Mouse (Mus musculus): ENCODE measurements at regions not wholly inside any gene's neighbourhood (a gene's known extent, or its start where the extent isn't known, plus 50 kb on each side); places are given as distances from the start of the nearest gene placed in this dataset.

DNA sequence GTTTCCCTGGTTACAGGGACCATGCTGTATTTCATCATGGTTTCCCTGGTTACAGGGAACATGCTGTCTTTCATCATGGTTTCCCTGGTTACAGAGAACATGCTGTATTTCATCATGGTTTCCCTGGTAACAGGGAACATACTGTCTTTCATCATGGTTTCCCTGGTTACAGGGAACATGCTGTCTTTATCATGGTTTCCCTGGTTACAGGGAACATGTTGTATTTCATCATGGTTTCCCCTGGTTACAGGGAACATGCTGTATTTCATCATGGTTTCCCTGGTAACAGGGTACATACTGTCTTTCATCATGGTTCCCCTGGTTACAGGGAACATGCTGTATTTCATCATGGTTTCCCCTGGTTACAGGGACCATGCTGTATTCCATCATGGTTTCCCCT, 1579.5 kb downstream of the 4930444P10Rik start:
- Histone ChIP-seq H3K36me3 (no peaks in the 10 kb centered on the region), H3K9me3 (replicated peaks) (no peaks in the 10 kb centered on the region), H3K4me1 (no peaks in the 10 kb centered on the region), H3K27me3 (peaks cover 12% of the 10 kb centered on the region), H3K4me3 (replicated peaks) (no peak overlapping the region), H3K27ac (no peak overlapping the region), H3K9ac (no peak overlapping the region), H3K4me2 (no peak overlapping the region)
- no peak for ATAC-seq (replicated peaks; ENCODE audit: low FRiP score)

DNA sequence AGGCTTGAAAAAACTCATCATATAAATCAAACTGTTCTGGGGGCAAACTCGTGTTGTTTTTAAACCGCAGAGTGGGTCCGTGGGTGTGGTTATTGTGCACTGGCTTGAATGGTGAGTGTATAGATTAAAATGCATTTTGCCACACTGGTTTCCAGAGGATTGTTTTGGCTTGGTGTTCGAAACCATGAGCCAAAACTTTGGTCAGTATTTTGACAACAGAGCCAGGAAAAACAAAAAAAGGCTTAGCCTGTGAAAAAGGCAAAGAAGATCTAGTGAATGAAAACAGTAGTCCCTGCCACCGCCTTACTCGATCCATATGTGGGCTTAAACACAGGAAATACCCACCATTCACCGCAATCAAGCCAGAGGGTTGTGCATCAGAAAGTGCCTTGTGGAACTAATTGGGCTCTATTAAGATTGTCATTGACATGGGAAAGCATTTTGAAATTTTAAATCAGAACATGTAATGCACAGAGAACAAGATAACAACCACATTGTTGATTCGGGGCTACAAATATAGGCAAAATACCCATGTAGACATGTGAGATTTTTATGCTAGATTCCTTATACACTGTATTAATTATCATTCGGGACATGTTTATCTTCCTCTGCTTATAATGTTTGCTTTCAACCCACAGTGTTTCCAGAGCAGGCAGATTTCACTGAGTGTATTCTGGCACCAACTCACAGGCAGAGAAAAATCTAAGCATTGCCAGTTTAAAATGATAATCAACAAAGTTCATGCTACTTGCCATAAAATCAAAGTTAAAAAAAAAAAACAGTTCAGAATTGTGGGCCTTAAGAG, 1580.4 kb downstream of the 4930444P10Rik start:
- Histone ChIP-seq H3K27ac (no peak overlapping the region), H3K4me3 (replicated peaks) (no peak overlapping the region), H3K9me3 (replicated peaks) (no peaks in the 10 kb centered on the region), H3K4me2 (no peak overlapping the region), H3K4me1 (no peaks in the 10 kb centered on the region; the same call in 1 of the 2 replicates), H3K9ac (no peak overlapping the region), H3K36me3 (no peaks in the 10 kb centered on the region), H3K27me3 (peaks cover 21% of the 10 kb centered on the region)
- 47% methylated on average over 9 of the region's 9 CpGs for WGBS
- ATAC-seq (replicated peaks; ENCODE audit: low FRiP score): no peak

DNA sequence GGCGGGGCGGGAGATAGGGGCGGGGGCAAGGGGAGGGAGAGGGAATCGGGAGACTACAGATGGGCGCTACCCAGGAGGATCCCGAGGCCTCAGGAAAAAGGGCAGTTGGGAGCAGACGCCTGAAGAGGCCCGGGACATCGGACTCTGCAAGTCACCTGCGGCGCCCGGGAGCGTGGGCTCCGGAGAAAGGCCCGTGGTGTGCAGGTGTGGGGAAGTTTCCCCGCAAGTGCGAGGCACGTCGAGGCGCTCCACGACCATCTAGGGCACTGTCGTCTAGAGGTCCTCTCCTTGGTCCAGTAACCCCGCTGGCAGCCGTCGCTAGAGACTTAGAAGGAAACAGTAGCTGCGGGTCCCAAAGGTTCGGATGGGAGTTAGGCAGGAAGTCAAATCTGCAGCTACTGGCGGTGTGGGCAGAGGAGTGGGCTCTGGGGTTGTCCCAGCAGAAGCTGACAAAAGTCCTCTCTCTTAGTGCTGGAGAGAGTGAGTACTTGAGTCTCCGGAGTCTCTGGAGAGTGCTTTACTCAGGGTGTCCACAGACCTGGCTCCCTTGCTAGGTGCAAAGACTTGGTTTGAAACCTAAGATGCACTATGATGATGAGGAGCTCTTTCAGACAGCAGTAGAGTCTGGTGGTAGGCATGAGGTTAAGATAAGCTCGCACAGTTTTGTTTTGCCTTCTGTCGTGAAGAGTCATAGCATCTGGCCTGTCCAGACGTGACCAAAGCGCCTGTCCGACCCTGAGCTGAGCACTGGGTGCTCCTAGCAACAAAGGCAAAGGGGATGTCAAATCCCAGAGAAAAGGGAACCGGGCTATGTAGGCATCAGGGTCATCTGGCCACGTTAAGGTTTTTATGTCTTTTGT, 1586.1 kb downstream of the 4930444P10Rik start:
- H3K4me2 ChIP-seq: peak overlapping the region; percentile 80
- H3K9me3 ChIP-seq (replicated peaks): no peaks in the 10 kb centered on the region
- WGBS: 3% methylated on average over 33 of the region's 36 CpGs
- peaks cover 61% of the 10 kb centered on the region for H3K27me3 ChIP-seq
- peak overlapping the region; percentile 45 for H3K4me3 ChIP-seq (replicated peaks)
- no peaks in the 10 kb centered on the region for H3K36me3 ChIP-seq
- peak; percentile 57 for ATAC-seq (replicated peaks; ENCODE audit: low FRiP score)
- peak overlapping the region; percentile 36; the same call in 1 of the 2 replicates for H3K9ac ChIP-seq
- peak overlapping the region; percentile 56; the same call in 1 of the 2 replicates for H3K27ac ChIP-seq
- H3K4me1 ChIP-seq: peaks cover 26% of the 10 kb centered on the region

DNA sequence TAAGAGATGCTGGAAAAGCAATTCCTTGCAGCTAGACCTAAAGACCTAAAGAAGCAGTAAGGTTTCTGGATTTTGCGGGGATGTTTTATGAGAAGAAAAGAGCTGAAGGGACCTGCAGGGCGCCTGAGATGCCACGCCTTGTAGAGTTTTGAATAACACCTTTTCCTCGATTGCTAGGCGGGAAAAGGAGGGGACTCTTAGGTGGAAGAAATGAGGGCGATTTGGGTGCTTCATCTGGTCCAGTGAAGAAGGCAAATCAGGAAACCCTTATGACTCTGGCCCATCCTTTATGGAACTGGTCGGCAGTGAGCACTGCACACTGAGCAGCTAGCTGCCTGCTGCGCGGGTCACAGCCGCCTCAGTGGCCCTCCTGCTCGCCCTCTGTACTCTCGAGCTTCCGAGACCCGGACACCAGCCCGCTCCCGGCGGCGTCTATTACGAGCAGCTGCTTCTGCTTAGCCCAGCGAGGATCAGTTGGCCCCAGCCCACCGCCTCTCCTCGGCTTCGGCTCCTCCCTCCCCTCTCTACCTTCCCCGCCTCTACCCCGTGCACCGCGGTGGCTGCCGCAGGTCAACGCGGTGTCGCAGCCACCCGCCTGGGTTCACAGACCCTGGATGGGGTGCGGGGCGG, 1586.8 kb downstream of the 4930444P10Rik start:
- ATAC-seq (replicated peaks; ENCODE audit: low FRiP score): peak; percentile 91
- WGBS: 1% methylated on average over 29 of the region's 34 CpGs
- Histone ChIP-seq H3K9me3 (replicated peaks) (no peaks in the 10 kb centered on the region), H3K9ac (peak overlapping the region; percentile 36; the same call in 1 of the 2 replicates), H3K4me3 (replicated peaks) (peak overlapping the region; percentile 45), H3K36me3 (no peaks in the 10 kb centered on the region), H3K27ac (peak overlapping the region; percentile 56; the same call in 1 of the 2 replicates), H3K4me2 (peak overlapping the region; percentile 80), H3K4me1 (peaks cover 26% of the 10 kb centered on the region), H3K27me3 (peaks cover 62% of the 10 kb centered on the region)

DNA sequence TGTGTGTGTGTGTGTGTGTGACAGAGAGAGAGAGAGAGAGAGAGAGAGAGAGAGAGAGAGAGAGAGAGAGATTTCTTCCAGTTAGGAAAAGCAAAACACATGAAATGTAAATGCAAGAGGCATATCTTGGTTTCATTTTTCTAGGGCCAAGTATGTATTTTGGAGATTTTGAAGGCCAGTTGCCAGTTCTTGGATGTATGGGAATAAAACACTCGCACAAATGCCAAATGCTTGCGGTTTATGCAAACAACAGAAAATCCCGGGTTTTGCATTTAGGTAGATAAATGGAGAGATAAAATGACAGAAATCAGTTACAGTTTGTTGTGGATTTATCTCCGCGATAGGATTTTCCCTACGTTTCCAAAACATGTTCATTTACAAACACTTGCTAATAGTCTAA, 1587.4 kb downstream of the 4930444P10Rik start:
- Histone ChIP-seq H3K36me3 (no peaks in the 10 kb centered on the region), H3K4me3 (replicated peaks) (peak overlapping the region; percentile 45; the same call in 1 of the 2 replicates), H3K27ac (no peak overlapping the region), H3K9ac (no peak overlapping the region), H3K9me3 (replicated peaks) (no peaks in the 10 kb centered on the region), H3K4me1 (peaks cover 26% of the 10 kb centered on the region), H3K4me2 (peak overlapping the region; percentile 80), H3K27me3 (peaks cover 68% of the 10 kb centered on the region)
- WGBS: 13% methylated on average over 6 of the region's 6 CpGs
- ATAC-seq (replicated peaks; ENCODE audit: low FRiP score): no peak

DNA sequence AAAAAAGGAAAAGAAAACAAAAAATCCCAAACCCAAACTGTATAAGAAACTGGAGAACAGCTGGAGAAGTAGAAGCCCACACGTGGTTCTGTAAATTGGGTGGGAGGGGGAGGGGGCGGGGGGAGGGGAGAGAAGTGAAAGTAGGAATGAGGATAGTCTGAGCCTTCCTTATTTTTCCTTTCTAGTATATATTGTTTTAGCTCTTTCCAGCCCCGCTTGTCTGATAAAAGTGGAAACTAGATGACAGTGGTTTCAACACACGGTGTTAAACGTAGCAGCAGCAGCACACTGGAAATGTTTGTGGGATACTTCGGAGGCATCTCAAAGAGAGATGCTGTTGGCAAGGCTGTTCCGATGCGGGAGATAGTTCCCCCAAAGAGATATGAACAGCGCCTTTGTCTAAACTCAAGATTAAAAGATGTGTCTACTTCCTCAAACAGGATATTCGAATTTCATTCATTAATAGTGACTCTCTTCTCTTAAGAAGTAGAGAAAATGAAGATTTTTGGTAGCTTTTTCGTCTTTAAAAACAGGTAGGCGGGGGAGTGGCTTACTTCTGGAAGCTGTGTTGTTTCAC, 1588.3 kb downstream of the 4930444P10Rik start:
- H3K4me3 ChIP-seq (replicated peaks): peak overlapping the region; percentile 24
- no peak for ATAC-seq (replicated peaks; ENCODE audit: low FRiP score)
- H3K36me3 ChIP-seq: no peaks in the 10 kb centered on the region
- no peaks in the 10 kb centered on the region for H3K9me3 ChIP-seq (replicated peaks)
- H3K4me2 ChIP-seq: peak overlapping the region; percentile 49
- no peak overlapping the region for H3K9ac ChIP-seq
- H3K4me1 ChIP-seq: peaks cover 26% of the 10 kb centered on the region
- no peak overlapping the region for H3K27ac ChIP-seq
- 5% methylated on average over 12 of the region's 12 CpGs for WGBS
- peaks cover 68% of the 10 kb centered on the region for H3K27me3 ChIP-seq

DNA sequence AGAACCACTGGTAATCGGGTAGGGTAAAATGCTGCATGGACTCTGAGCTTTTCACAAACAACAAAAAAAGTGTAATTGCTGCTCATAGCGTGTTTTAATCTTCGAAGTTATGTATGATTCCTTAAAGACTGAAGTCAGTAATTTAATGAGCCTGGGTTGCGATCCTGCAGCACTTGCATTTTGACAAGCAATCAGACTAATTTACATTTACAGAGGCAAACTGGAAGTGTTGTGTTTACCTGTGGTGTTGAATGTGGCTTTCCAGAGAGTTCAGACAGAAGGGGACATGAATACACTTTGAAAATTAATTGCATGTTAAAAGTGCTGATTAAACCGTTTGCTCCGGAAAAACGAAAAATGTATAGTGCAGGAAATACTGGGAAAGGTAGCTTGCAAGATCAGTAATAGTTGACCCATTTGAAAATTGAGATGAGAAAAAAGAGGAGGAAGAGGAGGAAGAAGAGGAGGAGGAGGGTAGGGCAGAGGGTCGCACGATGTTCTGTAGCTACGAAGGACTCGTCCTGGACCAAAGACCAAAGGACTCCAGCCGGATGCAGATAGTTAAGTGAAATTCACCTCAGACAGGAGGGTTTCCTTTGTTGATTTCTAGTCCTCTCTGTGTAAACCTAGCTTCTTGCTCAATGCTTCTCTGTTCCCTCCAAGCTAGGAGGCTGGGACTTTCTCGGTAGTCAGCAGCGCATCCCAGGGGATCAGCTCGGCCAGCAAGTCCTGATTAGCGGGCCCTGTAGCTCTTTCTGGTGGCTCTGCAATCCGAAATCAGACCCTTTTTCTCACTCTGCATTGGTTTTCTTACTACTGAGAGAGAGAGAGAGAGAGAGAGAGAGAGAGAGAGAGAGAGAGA, 1589.0 kb downstream of the 4930444P10Rik start:
- Histone ChIP-seq H3K4me1 (peaks cover 26% of the 10 kb centered on the region), H3K4me3 (replicated peaks) (peak overlapping the region; percentile 24), H3K4me2 (peak overlapping the region; percentile 49), H3K36me3 (no peaks in the 10 kb centered on the region), H3K27ac (peak overlapping the region; percentile 66; the same call in 1 of the 2 replicates), H3K9me3 (replicated peaks) (no peaks in the 10 kb centered on the region), H3K27me3 (peaks cover 65% of the 10 kb centered on the region), H3K9ac (no peak overlapping the region)
- ATAC-seq (replicated peaks; ENCODE audit: low FRiP score): no peak; the same call in 1 of the 2 replicates
- 2% methylated on average over 17 of the region's 17 CpGs for WGBS

DNA sequence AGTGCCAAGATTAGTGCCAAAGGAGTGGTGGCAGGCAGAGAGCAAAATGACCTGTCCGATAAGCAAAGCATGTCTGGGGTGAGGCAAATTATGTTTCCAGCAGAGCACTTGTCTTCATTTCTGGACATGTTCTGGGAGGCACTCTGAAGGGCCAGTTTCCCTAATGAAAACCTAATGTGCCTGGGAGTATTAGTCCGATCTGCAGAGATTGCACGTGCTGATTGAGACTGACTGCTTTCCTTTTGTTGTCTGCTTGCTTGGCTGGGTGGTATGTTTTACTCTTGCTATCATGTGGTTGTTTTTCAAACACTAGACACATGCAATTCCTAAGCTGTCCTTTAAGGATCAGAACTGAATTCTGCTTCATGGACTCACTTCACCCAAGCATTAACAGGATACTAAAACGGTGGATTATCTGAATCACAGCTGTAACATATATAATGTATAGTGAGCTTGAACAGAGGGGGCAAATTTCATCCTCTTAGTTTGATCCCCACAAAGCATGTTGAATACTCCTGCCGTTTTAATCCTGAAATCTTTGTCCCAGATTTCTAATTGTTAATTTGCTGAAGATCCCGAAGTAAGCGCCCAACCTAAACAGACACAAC, 1589.8 kb downstream of the 4930444P10Rik start:
- Histone ChIP-seq H3K4me2 (peak overlapping the region; percentile 49), H3K27ac (no peak overlapping the region), H3K4me3 (replicated peaks) (no peak overlapping the region), H3K9me3 (replicated peaks) (no peaks in the 10 kb centered on the region), H3K27me3 (peaks cover 57% of the 10 kb centered on the region), H3K4me1 (peaks cover 26% of the 10 kb centered on the region), H3K36me3 (no peaks in the 10 kb centered on the region), H3K9ac (no peak overlapping the region)
- 26% methylated on average over 7 of the region's 7 CpGs for WGBS
- no peak for ATAC-seq (replicated peaks; ENCODE audit: low FRiP score)

DNA sequence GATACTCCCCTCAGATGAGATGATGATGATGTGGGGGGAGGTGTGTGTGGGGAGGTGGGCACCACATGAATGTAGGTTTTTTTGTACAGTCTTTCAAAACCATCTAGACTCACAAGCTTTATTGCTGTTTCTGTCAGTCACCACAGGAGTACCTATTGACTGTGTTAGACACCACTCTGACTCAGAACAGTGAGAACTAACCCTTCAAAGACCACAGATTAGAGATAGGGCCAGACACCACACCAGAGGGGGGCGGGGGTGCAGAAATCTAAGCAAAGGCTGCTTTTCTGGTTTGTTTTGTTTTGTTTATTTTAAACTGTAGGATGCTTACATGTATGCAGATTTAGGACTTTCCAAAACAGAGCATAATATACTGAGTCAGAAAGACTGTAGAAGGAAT, 1594.0 kb downstream of the 4930444P10Rik start:
- Histone ChIP-seq H3K4me3 (replicated peaks) (no peak overlapping the region), H3K27ac (no peak overlapping the region), H3K36me3 (no peaks in the 10 kb centered on the region), H3K4me1 (peaks cover 3% of the 10 kb centered on the region; the same call in 1 of the 2 replicates), H3K9me3 (replicated peaks) (no peaks in the 10 kb centered on the region), H3K27me3 (peaks cover 26% of the 10 kb centered on the region), H3K9ac (no peak overlapping the region), H3K4me2 (no peak overlapping the region)
- ATAC-seq (replicated peaks; ENCODE audit: low FRiP score): no peak
- WGBS: 90% methylated on average over 1 of the region's 1 CpGs

DNA sequence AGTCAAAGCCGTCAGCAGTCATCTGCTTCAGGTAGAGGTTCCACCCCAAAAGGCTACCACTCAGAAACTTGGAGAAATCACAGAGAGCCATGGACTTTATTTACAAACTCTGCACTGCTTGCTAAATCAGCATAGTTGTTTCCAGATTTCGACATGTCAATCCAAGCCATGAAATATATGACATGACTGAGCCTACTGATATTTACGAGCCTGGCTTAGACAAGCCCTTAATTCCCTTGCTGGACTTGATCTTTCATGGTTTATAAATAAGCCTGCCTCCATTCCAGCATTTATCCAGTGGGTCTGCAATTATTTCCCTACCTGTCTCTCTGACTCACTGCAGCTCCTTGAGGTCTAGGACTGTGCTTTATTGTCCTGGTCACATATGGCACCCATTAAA, 1603.1 kb downstream of the 4930444P10Rik start:
- WGBS: 78% methylated on average over 3 of the region's 3 CpGs
- ATAC-seq (replicated peaks; ENCODE audit: low FRiP score): no peak
- H3K9me3 ChIP-seq (replicated peaks): no peaks in the 10 kb centered on the region

More for the DNA sequence above, 1603.1 kb downstream of the 4930444P10Rik start:
- Histone ChIP-seq H3K4me2 (no peak overlapping the region), H3K9ac (no peak overlapping the region), H3K36me3 (no peaks in the 10 kb centered on the region), H3K27ac (no peak overlapping the region), H3K4me3 (replicated peaks) (no peak overlapping the region), H3K4me1 (peaks cover 6% of the 10 kb centered on the region; the same call in 1 of the 2 replicates), H3K27me3 (no peaks in the 10 kb centered on the region)

Measured in kidney, embryonic 15.5 days (tissue).